Mouse (Mus musculus) layer of hippocampus, postnatal 25 days (tissue): ENCODE results near the gene Slc6a17. TPM values are rescaled to one million over a fixed set of nuclear protein-coding genes. Genes with fewer than 3 reads are reported as not detected.

Source experiments
- DNase-seq, 2 experiments: peaks; one replicate each; pipeline ENCODE4 v3.0.0; 2022; ENCODE audit warnings: mixed read lengths in 2 of 2, low spot score in 1 of 2; ENCODE audit errors: extremely low spot score in 1 of 2
- total RNA-seq, 2 experiments: library from RNA; stranded (reverse); gene quantifications; 2 replicates each; pipeline ENCODE4 v1.2.3; 2021

Gene Slc6a17
- total RNA-seq, 2 experiments from 2014 or later, result 288 to 297 TPM

GRCm38 (mm10) chr3:107472198-107472597, 45.6 kb downstream of the Slc6a17 start:
- no peak for DNase-seq

GRCm38 (mm10) chr3:107469059-107469458, 48.8 kb downstream of the Slc6a17 start:
- no peak for DNase-seq

- no peak for DNase-seq
Measured at GRCm38 (mm10) chr3:107468106-107468505, 49.7 kb downstream of the Slc6a17 start.

GRCm38 (mm10) chr3:107466577-107466976, 51.2 kb downstream of the Slc6a17 start:
- peak in 1 of 2 experiments; percentile 91 for DNase-seq

GRCm38 (mm10) chr3:107462160-107462559, 55.7 kb downstream of the Slc6a17 start:
- peak; percentile 85 to 97 for DNase-seq

GRCm38 (mm10) chr3:107459773-107460431, 57.9 kb downstream of the Slc6a17 start:
- DNase-seq, result no peak

- DNase-seq, result no peak
Measured at GRCm38 (mm10) chr3:107459196-107459772, 58.5 kb downstream of the Slc6a17 start, which contains the start of gene Kcnc4. Kcnc4 (minus strand) TSS chr3:107459552.

- DNase-seq, result no peak
Measured at GRCm38 (mm10) chr3:107458528-107459195, 59.2 kb downstream of the Slc6a17 start.

- no peak for DNase-seq
Measured at GRCm38 (mm10) chr3:107458104-107458503, 59.7 kb downstream of the Slc6a17 start.

GRCm38 (mm10) chr3:107454280-107454679, 63.5 kb downstream of the Slc6a17 start:
- no peak for DNase-seq

- DNase-seq, result no peak
Measured at GRCm38 (mm10) chr3:107446822-107447221, 71.0 kb downstream of the Slc6a17 start.

GRCm38 (mm10) chr3:107443866-107444265, 74.0 kb downstream of the Slc6a17 start:
- DNase-seq, result no peak

- peak in 1 of 2 experiments; percentile 53 for DNase-seq
Measured at GRCm38 (mm10) chr3:107442191-107442590, 75.6 kb downstream of the Slc6a17 start.

GRCm38 (mm10) chr3:107441306-107441705, 76.5 kb downstream of the Slc6a17 start:
- DNase-seq, result no peak

GRCm38 (mm10) chr3:107439280-107439679, 78.5 kb downstream of the Slc6a17 start:
- no peak for DNase-seq

GRCm38 (mm10) chr3:107437666-107438065, 80.2 kb downstream of the Slc6a17 start:
- DNase-seq, result no peak

- DNase-seq, result no peak
Measured at GRCm38 (mm10) chr3:107436434-107436833, 81.4 kb downstream of the Slc6a17 start.

- DNase-seq, result no peak
Measured at GRCm38 (mm10) chr3:107433614-107434013, 84.2 kb downstream of the Slc6a17 start.

GRCm38 (mm10) chr3:107431268-107431667, 86.5 kb downstream of the Slc6a17 start:
- no peak for DNase-seq

GRCm38 (mm10) chr3:107424258-107425041, 93.4 kb downstream of the Slc6a17 start:
- no peak for DNase-seq

GRCm38 (mm10) chr3:107420156-107420555, 97.7 kb downstream of the Slc6a17 start:
- no peak for DNase-seq
